Comparison of ENCODE assay signal across 15 mouse cellular contexts in the genomic region with DNA sequence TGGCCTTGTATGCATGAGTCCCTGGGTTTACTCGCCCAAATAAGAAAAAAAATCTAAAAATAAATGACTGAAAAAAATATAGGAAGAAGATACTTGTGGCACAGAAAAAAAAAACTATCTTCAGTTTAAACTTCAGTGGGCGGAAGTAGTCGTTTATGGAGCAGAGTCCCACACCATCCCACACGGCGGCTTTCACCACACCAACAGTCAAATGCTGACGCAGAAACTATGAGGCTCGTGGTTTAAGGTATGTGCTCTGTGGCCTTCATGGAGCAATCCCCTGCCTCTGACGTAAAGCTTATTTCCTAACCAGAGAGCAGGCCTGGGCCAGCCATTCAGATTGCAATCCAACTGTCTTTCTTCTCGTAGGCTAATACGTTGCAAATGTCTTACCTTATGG. TPM values are rescaled to one million over a fixed set of nuclear protein-coding genes. Genes with fewer than 3 reads are reported as not detected.
DNase-seq lines count a peak whose midpoint lies in the region; ATAC-seq and TF ChIP-seq lines count a peak whose summit lies in the region.
"Had no signal": no experiment of that assay in that cellular context is flagged by ENCODE, and none has a peak within 500 bp of the region (broad histone marks: within the 10 kb centered on the region; RNA-seq: fewer than 3 reads in every experiment).

No protein-coding gene starts in this region.

- peaks cover 27% of the 10 kb centered on the region for H3K36me3 ChIP-seq in lung, postnatal 0 days (ENCODE audit: insufficient read depth, low read length)
- H3K36me3 ChIP-seq: kidney, embryonic 15.5 days had no signal

- H3K4me3 ChIP-seq in lung, postnatal 0 days (ENCODE audit: low read depth, low read length): no peak overlapping the region
- H3K4me3 ChIP-seq: kidney, embryonic 15.5 days; megakaryocyte, embryonic 14.5 days had no signal

- ATAC-seq in lung, postnatal 0 days: no peak
- ATAC-seq: forebrain, embryonic 14.5 days; hindbrain, embryonic 16.5 days had no signal

- no peak overlapping the region for H3K4me2 ChIP-seq in lung, postnatal 0 days (replicated peaks; ENCODE audit: low read depth, low read length)
- H3K4me2 ChIP-seq: kidney, embryonic 15.5 days had no signal

- no peaks in the 10 kb centered on the region for H3K9me3 ChIP-seq in lung, postnatal 0 days (ENCODE audit: low read length)
- H3K9me3 ChIP-seq: kidney, embryonic 15.5 days; megakaryocyte, embryonic 14.5 days had no signal

- DNase-seq in lung, postnatal 0 days (ENCODE audit: low spot score): peak; percentile 22
- no peak for DNase-seq in lung, adult 18-20 months
- DNase-seq in adipocyte (ENCODE audit: low spot score): peak; percentile 52
- DNase-seq in induced T-regulatory cell, adult 2 months (ENCODE audit: low read depth): peak; percentile 55
- DNase-seq in yolk sac, embryonic 10.5 days (ENCODE audit: low spot score): peak; percentile 54
- no peak for DNase-seq in layer of hippocampus, adult 11-12 months (ENCODE audit: low spot score)
- no peak for DNase-seq in heart, adult 18-20 months
- no peak for DNase-seq in gastrocnemius, adult 18-20 months (ENCODE audit: low spot score)
- DNase-seq: adrenal gland, postnatal 10 days; cerebellum, postnatal 14 days; gastrocnemius, postnatal 25 days had no signal

- TF ChIP-seq CTCF in lung, postnatal 0 days (IDR thresholded peaks at IDR 0.05): no peak

- WGBS in lung, postnatal 0 days: 72% methylated on average over 10 of the region's 10 CpGs

- H3K9ac ChIP-seq in lung, postnatal 0 days (replicated peaks; ENCODE audit: low read depth): no peak overlapping the region
- H3K9ac ChIP-seq: kidney, embryonic 15.5 days had no signal

- no peaks in the 10 kb centered on the region for H3K27me3 ChIP-seq in lung, postnatal 0 days (replicated peaks; ENCODE audit: insufficient read depth, low read length)
- H3K27me3 ChIP-seq: kidney, embryonic 15.5 days had no signal

- H3K4me1 ChIP-seq in lung, postnatal 0 days (ENCODE audit: insufficient read depth, low read depth, low read length): no peaks in the 10 kb centered on the region
- H3K4me1 ChIP-seq: kidney, embryonic 15.5 days had no signal

- TF ChIP-seq EP300 in lung, postnatal 0 days (IDR thresholded peaks at IDR 0.05): no peak; the same call in 1 of the 2 replicates

- H3K27ac ChIP-seq in lung, postnatal 0 days (ENCODE audit: low read length): no peak overlapping the region
- H3K27ac ChIP-seq: kidney, embryonic 15.5 days had no signal

RNA-seq across cellular contexts. Expression of a gene that starts 56.8 kb away (rescaled TPM):
- polyA plus RNA-seq in lung, postnatal 0 days (2015; fragmentation: Nextera tagmentation; extraction: Ambion mirVana): 27.8 and 34.0 TPM in 2 replicates
- total RNA-seq in heart, adult 18-20 months (2021): 100 to 1,000 TPM; 131 to 165 TPM
- total RNA-seq in gastrocnemius, adult 18-20 months (2021): 10 to 100 TPM; 41.3 to 60.9 TPM

Comparison
In these comparisons a context has a peak if more than half of its experiments do, and no peak if none do; other contexts are left out.
1. DNase-seq: peak in lung, postnatal 0 days (single experiment), adipocyte (single experiment), induced T-regulatory cell, adult 2 months (single experiment) and yolk sac, embryonic 10.5 days (single experiment); none in lung, adult 18-20 months (0 of 2), layer of hippocampus, adult 11-12 months (single experiment), heart, adult 18-20 months (0 of 2) and gastrocnemius, adult 18-20 months (single experiment).